48 mouse cellular contexts compared by ENCODE assay signal in genomic region chr11:109406431-109406830, GRCm38 (mm10). TPM values are rescaled to one million over a fixed set of nuclear protein-coding genes. Genes with fewer than 3 reads are reported as not detected.
"Had no signal": no experiment of that assay in that cellular context is flagged by ENCODE, and none has a peak within 500 bp of the region (broad histone marks: within the 10 kb centered on the region; RNA-seq: fewer than 3 reads in every experiment).

No protein-coding gene starts in this region.

- H3K9me3 ChIP-seq: heart, embryonic 10.5 days; heart, embryonic 12.5 days; heart, embryonic 13.5 days; heart, embryonic 15.5 days; hindbrain, embryonic 10.5 days; hindbrain, embryonic 12.5 days; hindbrain, embryonic 13.5 days; hindbrain, embryonic 15.5 days; intestine, embryonic 15.5 days; kidney, embryonic 15.5 days had no signal

- H3K27me3 ChIP-seq: heart, embryonic 12.5 days; heart, embryonic 13.5 days; heart, embryonic 15.5 days; hindbrain, embryonic 12.5 days; hindbrain, embryonic 13.5 days; hindbrain, embryonic 15.5 days; intestine, embryonic 15.5 days; kidney, embryonic 15.5 days had no signal

- H3K4me3 ChIP-seq: heart, embryonic 10.5 days; heart, embryonic 12.5 days; heart, embryonic 13.5 days; heart, embryonic 15.5 days; hindbrain, embryonic 10.5 days; hindbrain, embryonic 12.5 days; hindbrain, embryonic 13.5 days; hindbrain, embryonic 15.5 days; intestine, embryonic 15.5 days; kidney, embryonic 15.5 days; layer of hippocampus, adult 2 months; left cerebral cortex, adult 2 months had no signal

- H3K36me3 ChIP-seq: heart, embryonic 10.5 days; heart, embryonic 15.5 days; hindbrain, embryonic 12.5 days; hindbrain, embryonic 13.5 days; hindbrain, embryonic 15.5 days; intestine, embryonic 15.5 days; kidney, embryonic 15.5 days had no signal

- DNase-seq: heart, postnatal 10 days; heart, postnatal 14 days; heart, postnatal 36 days; heart, postnatal 4 days; kidney, adult 18-20 months; kidney, adult 2 months; kidney, adult 8-10 months; kidney, adult 9 months; kidney, postnatal 10 days; kidney, postnatal 14 days; kidney, postnatal 25 days; kidney, postnatal 36 days; kidney, postnatal 4 days; layer of hippocampus, adult 9-11 months; layer of hippocampus, postnatal 36 days had no signal

- H3K4me2 ChIP-seq: heart, embryonic 11.5 days; heart, embryonic 12.5 days; heart, embryonic 13.5 days; heart, embryonic 15.5 days; hindbrain, embryonic 12.5 days; hindbrain, embryonic 13.5 days; hindbrain, embryonic 14.5 days; hindbrain, embryonic 15.5 days; intestine, embryonic 15.5 days; kidney, embryonic 15.5 days had no signal

- H3K9ac ChIP-seq: heart, embryonic 12.5 days; heart, embryonic 13.5 days; heart, embryonic 15.5 days; hindbrain, embryonic 12.5 days; hindbrain, embryonic 13.5 days; hindbrain, embryonic 14.5 days; hindbrain, embryonic 15.5 days; intestine, embryonic 15.5 days; kidney, embryonic 15.5 days had no signal

- H3K4me1 ChIP-seq: heart, embryonic 10.5 days; heart, embryonic 12.5 days; heart, embryonic 15.5 days; hindbrain, embryonic 10.5 days; hindbrain, embryonic 12.5 days; hindbrain, embryonic 13.5 days; hindbrain, embryonic 15.5 days; intestine, embryonic 15.5 days; kidney, embryonic 15.5 days had no signal

- H3K27ac ChIP-seq: heart, embryonic 10.5 days; heart, embryonic 13.5 days; heart, embryonic 15.5 days; hindbrain, embryonic 10.5 days; hindbrain, embryonic 12.5 days; hindbrain, embryonic 13.5 days; hindbrain, embryonic 14.5 days; hindbrain, embryonic 15.5 days; hindbrain, postnatal 0 days; intestine, embryonic 15.5 days; kidney, embryonic 15.5 days; kidney, postnatal 0 days; layer of hippocampus, adult 2 months; left cerebral cortex, adult 2 months had no signal

RNA-seq across cellular contexts. Expression of gene 9930022D16Rik, which starts 7.3 kb away (rescaled TPM):
- total RNA-seq: heart, postnatal 10 days; heart, postnatal 14 days; heart, postnatal 25 days; heart, postnatal 36 days; heart, postnatal 4 days; hindbrain, postnatal 0 days; layer of hippocampus, adult 18-20 months; layer of hippocampus, adult 2 months; layer of hippocampus, adult 8-10 months; layer of hippocampus, postnatal 10 days; layer of hippocampus, postnatal 14 days; layer of hippocampus, postnatal 25 days; layer of hippocampus, postnatal 36 days; left cerebral cortex, adult 18-20 months; left cerebral cortex, adult 2 months had no signal
- polyA plus RNA-seq: heart, embryonic 10.5 days; heart, embryonic 12.5 days; heart, embryonic 13.5 days; heart, embryonic 14.5 days; heart, embryonic 15.5 days; heart, embryonic 16.5 days; heart, postnatal 0 days; hindbrain, embryonic 10.5 days; hindbrain, embryonic 11.5 days; hindbrain, embryonic 12.5 days; hindbrain, embryonic 13.5 days; hindbrain, embryonic 14.5 days; hindbrain, embryonic 15.5 days; hindbrain, embryonic 16.5 days; hindbrain, postnatal 0 days; intestine, embryonic 14.5 days; intestine, embryonic 15.5 days; intestine, embryonic 16.5 days; kidney, adult 2 months; kidney, embryonic 14.5 days; kidney, embryonic 15.5 days; kidney, embryonic 16.5 days; large intestine, adult 2 months had no signal
